In genomic region chr13:60257878-60258277, GRCm38 (mm10) we compare ENCODE assay signal across 20 mouse cellular contexts.
DNase-seq lines count a peak whose midpoint lies in the region; ATAC-seq and TF ChIP-seq lines count a peak whose summit lies in the region.
"Had no signal": no experiment of that assay in that cellular context is flagged by ENCODE, and none has a peak within 500 bp of the region (broad histone marks: within the 10 kb centered on the region; RNA-seq: fewer than 3 reads in every experiment).

No protein-coding gene starts in this region.

- H3K9ac ChIP-seq in lung, embryonic 14.5 days = no peak overlapping the region
- no peak overlapping the region for H3K9ac ChIP-seq in lung, postnatal 0 days (replicated peaks; ENCODE audit: low read depth)
- H3K9ac ChIP-seq in kidney, embryonic 16.5 days (replicated peaks; ENCODE audit: low read length) = no peak overlapping the region
- H3K9ac ChIP-seq: hindbrain, embryonic 12.5 days; liver, embryonic 14.5 days; midbrain, embryonic 13.5 days; neural tube, embryonic 13.5 days had no signal

- ATAC-seq in lung, embryonic 14.5 days (ENCODE audit: insufficient read depth) = no peak
- ATAC-seq in lung, postnatal 0 days = no peak
- no peak for ATAC-seq in kidney, embryonic 16.5 days (ENCODE audit: low FRiP score, low TSS enrichment)
- ATAC-seq: forebrain, embryonic 14.5 days; midbrain, embryonic 13.5 days had no signal

- WGBS in lung, embryonic 14.5 days = 26% methylated on average over 3 of the region's 3 CpGs
- WGBS in lung, postnatal 0 days = 32% methylated on average over 3 of the region's 3 CpGs
- 19% methylated on average over 3 of the region's 3 CpGs for WGBS in kidney, embryonic 16.5 days

- no peaks in the 10 kb centered on the region for H3K27me3 ChIP-seq in lung, embryonic 14.5 days (ENCODE audit: insufficient read depth, low read length)
- no peaks in the 10 kb centered on the region for H3K27me3 ChIP-seq in lung, postnatal 0 days (replicated peaks; ENCODE audit: insufficient read depth, low read length)
- no peaks in the 10 kb centered on the region for H3K27me3 ChIP-seq in kidney, embryonic 16.5 days (ENCODE audit: insufficient read depth, low read length)
- H3K27me3 ChIP-seq: hindbrain, embryonic 12.5 days; midbrain, embryonic 13.5 days; neural tube, embryonic 13.5 days had no signal

- H3K4me3 ChIP-seq in lung, embryonic 14.5 days (ENCODE audit: low read depth, low read length) = no peak overlapping the region
- H3K4me3 ChIP-seq in lung, postnatal 0 days (ENCODE audit: low read depth, low read length) = no peak overlapping the region
- no peak overlapping the region for H3K4me3 ChIP-seq in kidney, embryonic 16.5 days (ENCODE audit: low read length)
- H3K4me3 ChIP-seq: hindbrain, embryonic 12.5 days; midbrain, embryonic 13.5 days; neural tube, embryonic 13.5 days had no signal

- H3K36me3 ChIP-seq in lung, embryonic 14.5 days (ENCODE audit: insufficient read depth) = no peaks in the 10 kb centered on the region
- H3K36me3 ChIP-seq in lung, postnatal 0 days (ENCODE audit: insufficient read depth, low read length) = no peaks in the 10 kb centered on the region
- H3K36me3 ChIP-seq in kidney, embryonic 16.5 days (ENCODE audit: insufficient read depth, low read length) = no peaks in the 10 kb centered on the region
- H3K36me3 ChIP-seq: G1E; hindbrain, embryonic 12.5 days; midbrain, embryonic 13.5 days; neural tube, embryonic 13.5 days had no signal

- no peaks in the 10 kb centered on the region for H3K9me3 ChIP-seq in lung, embryonic 14.5 days (ENCODE audit: low read depth, low read length)
- H3K9me3 ChIP-seq in lung, postnatal 0 days (ENCODE audit: low read length) = no peaks in the 10 kb centered on the region
- no peaks in the 10 kb centered on the region for H3K9me3 ChIP-seq in kidney, embryonic 16.5 days (ENCODE audit: low read length)
- H3K9me3 ChIP-seq: hindbrain, embryonic 12.5 days; midbrain, embryonic 13.5 days; neural tube, embryonic 13.5 days had no signal

- no peak overlapping the region for H3K4me2 ChIP-seq in lung, embryonic 14.5 days
- H3K4me2 ChIP-seq in lung, postnatal 0 days (replicated peaks; ENCODE audit: low read depth, low read length) = no peak overlapping the region
- no peak overlapping the region for H3K4me2 ChIP-seq in kidney, embryonic 16.5 days (replicated peaks; ENCODE audit: low read depth, low read length)
- H3K4me2 ChIP-seq: heart, embryonic 11.5 days; hindbrain, embryonic 12.5 days; midbrain, embryonic 13.5 days; neural tube, embryonic 13.5 days had no signal

- no peak for TF ChIP-seq CTCF in lung, embryonic 14.5 days (IDR thresholded peaks at IDR 0.05; ENCODE audit: low read depth)
- no peak for TF ChIP-seq CTCF in lung, postnatal 0 days (IDR thresholded peaks at IDR 0.05)

- peak; percentile 4 for DNase-seq in adrenal gland, adult 2 months
- no peak for DNase-seq in adrenal gland, adult 18-20 months (ENCODE audit: low spot score in 2 of 2)
- peak; percentile 42 for DNase-seq in lung, embryonic 14.5 days
- no peak for DNase-seq in lung, postnatal 0 days (ENCODE audit: low spot score)
- no peak for DNase-seq in urinary bladder, adult 2 months (ENCODE audit: low spot score)
- DNase-seq in urinary bladder, postnatal 10 days (ENCODE audit: low spot score) = no peak
- DNase-seq in spleen, adult 12 weeks (ENCODE audit: low spot score) = no peak
- DNase-seq: cerebellum, adult 9-10 months; gastrocnemius, postnatal 25 days; heart, postnatal 10 days; right cerebral cortex, adult 18-20 months; thymus, postnatal 14 days had no signal

- no peak for TF ChIP-seq EP300 in lung, postnatal 0 days (IDR thresholded peaks at IDR 0.05)

- no peak overlapping the region for H3K27ac ChIP-seq in lung, embryonic 14.5 days (ENCODE audit: low read depth)
- no peak overlapping the region for H3K27ac ChIP-seq in lung, postnatal 0 days (ENCODE audit: low read length)
- H3K27ac ChIP-seq in kidney, embryonic 16.5 days (ENCODE audit: low read length) = 0 out of 2 replicates have a peak overlapping the region, but pooled peaks have one; percentile 32
- H3K27ac ChIP-seq: hindbrain, embryonic 12.5 days; liver, embryonic 14.5 days; midbrain, embryonic 13.5 days; neural tube, embryonic 13.5 days had no signal

- no peaks in the 10 kb centered on the region for H3K4me1 ChIP-seq in lung, embryonic 14.5 days (ENCODE audit: insufficient read depth)
- H3K4me1 ChIP-seq in lung, postnatal 0 days (ENCODE audit: insufficient read depth, low read depth, low read length) = no peaks in the 10 kb centered on the region
- H3K4me1 ChIP-seq in kidney, embryonic 16.5 days (ENCODE audit: insufficient read depth, low read length) = peaks cover 35% of the 10 kb centered on the region
- H3K4me1 ChIP-seq: midbrain, embryonic 13.5 days; neural tube, embryonic 13.5 days had no signal

Comparison
In these comparisons a context has a peak if more than half of its experiments do, and no peak if none do; other contexts are left out.
1. DNase-seq: peak in adrenal gland, adult 2 months (single experiment) and lung, embryonic 14.5 days (single experiment); none in adrenal gland, adult 18-20 months (0 of 2), lung, postnatal 0 days (single experiment), urinary bladder, adult 2 months (single experiment), urinary bladder, postnatal 10 days (single experiment) and spleen, adult 12 weeks (single experiment).